In the genomic region with DNA sequence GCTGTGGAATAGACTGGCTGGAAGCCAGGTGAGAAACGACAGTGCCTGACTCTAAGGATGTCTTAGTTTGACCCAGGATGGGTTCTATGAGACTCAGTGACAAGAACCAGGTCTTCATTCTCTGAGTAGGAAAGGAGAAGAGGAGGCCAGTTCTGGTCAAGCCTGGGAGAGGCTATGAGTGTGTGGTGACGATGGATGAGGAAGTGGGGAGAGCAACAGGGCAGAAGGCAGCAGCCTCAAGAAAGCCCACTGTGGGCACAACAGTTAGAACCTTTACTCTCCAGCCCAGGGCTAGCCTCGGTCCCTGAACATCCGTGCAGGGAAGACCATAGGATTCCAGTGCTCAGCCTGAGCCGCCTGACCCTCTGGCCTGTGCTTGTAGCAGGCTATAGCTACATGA, we compare ENCODE assay signal across 31 mouse cellular contexts.
A peak's percentile ranks its signal among the peaks of the same experiment; 100 is the strongest.
DNase-seq lines count a peak whose midpoint lies in the region; ATAC-seq lines count a peak whose summit lies in the region.
"Had no signal": no experiment of that assay in that cellular context is flagged by ENCODE, and none has a peak within 500 bp of the region (broad histone marks: within the 10 kb centered on the region; RNA-seq: fewer than 3 reads in every experiment).

No protein-coding gene starts in this region.

- no peaks in the 10 kb centered on the region for H3K27me3 ChIP-seq in splenic B cell, adult 2 months (ENCODE audit: control insufficient read depth, insufficient read depth, low read length, poor library complexity, severe bottlenecking)
- peaks cover 30% of the 10 kb centered on the region for H3K27me3 ChIP-seq in forebrain, embryonic 11.5 days (ENCODE audit: control insufficient read depth, insufficient read depth, low read length)
- H3K27me3 ChIP-seq: CH12.LX had no signal

- no peak overlapping the region for H3K4me3 ChIP-seq in forebrain, embryonic 11.5 days (ENCODE audit: low read depth, low read length)
- H3K4me3 ChIP-seq: embryonic facial prominence, embryonic 10.5 days; embryonic facial prominence, embryonic 13.5 days; erythroblast, embryonic 14.5 days; forebrain, embryonic 13.5 days; heart, embryonic 13.5 days; hindbrain, embryonic 12.5 days; hindbrain, embryonic 15.5 days had no signal

- peaks cover 16% of the 10 kb centered on the region for H3K4me1 ChIP-seq in forebrain, embryonic 11.5 days (replicated peaks; ENCODE audit: control insufficient read depth, insufficient read depth, low read length)

- no peaks in the 10 kb centered on the region for H3K36me3 ChIP-seq in splenic B cell, adult 2 months (ENCODE audit: control insufficient read depth, insufficient read depth, low read length, poor library complexity, severe bottlenecking)
- H3K36me3 ChIP-seq in forebrain, embryonic 11.5 days (ENCODE audit: control insufficient read depth, insufficient read depth, low read length) = no peaks in the 10 kb centered on the region
- H3K36me3 ChIP-seq: embryonic facial prominence, embryonic 10.5 days; embryonic facial prominence, embryonic 13.5 days; G1E; heart, embryonic 13.5 days; hindbrain, embryonic 12.5 days; hindbrain, embryonic 15.5 days had no signal

- WGBS in forebrain, embryonic 11.5 days = 65% methylated on average over 5 of the region's 5 CpGs

- no peaks in the 10 kb centered on the region; the same call in 1 of the 2 replicates for H3K9me3 ChIP-seq in forebrain, embryonic 11.5 days (ENCODE audit: control insufficient read depth, low read length)
- H3K9me3 ChIP-seq: embryonic facial prominence, embryonic 13.5 days; forebrain, embryonic 13.5 days; heart, embryonic 13.5 days; hindbrain, embryonic 12.5 days; hindbrain, embryonic 15.5 days had no signal

- peak; percentile 83 for ATAC-seq in granulocyte monocyte progenitor cell, adult 5-6 weeks (replicated peaks; ENCODE audit: poor library complexity, severe bottlenecking)
- peak; percentile 74 for ATAC-seq in megakaryocyte progenitor cell, adult 5-6 weeks (replicated peaks; ENCODE audit: poor library complexity)
- no peak for ATAC-seq in forebrain, embryonic 11.5 days (replicated peaks; ENCODE audit: low FRiP score)
- ATAC-seq: forebrain, embryonic 13.5 days; forebrain, embryonic 16.5 days; Patski had no signal

- H3K9ac ChIP-seq in forebrain, embryonic 11.5 days (ENCODE audit: low read length) = no peak overlapping the region
- H3K9ac ChIP-seq: embryonic facial prominence, embryonic 13.5 days; forebrain, embryonic 13.5 days; heart, embryonic 13.5 days; hindbrain, embryonic 12.5 days; hindbrain, embryonic 15.5 days had no signal

- intact Hi-C loops in left cerebral cortex, postnatal 36 days (cut with DNase I) = loop anchor here (5.0 kb wide), 1 partner anchor 148 kb away; the partner anchor contains the start of gene Rybp

- peak; percentile 32 for DNase-seq in A20 (ENCODE audit: low read depth, low spot score)
- DNase-seq in splenic B cell, adult 2 months (ENCODE audit: low read depth, low spot score) = peak; percentile 22
- no peak for DNase-seq in forebrain, embryonic 11.5 days (ENCODE audit: low spot score)
- DNase-seq in left cerebral cortex, postnatal 36 days (ENCODE audit: low spot score in 2 of 2) = no peak
- DNase-seq in retina, postnatal 1 day = no peak
- DNase-seq: adrenal gland, adult 2 months; adrenal gland, postnatal 14 days; B cell, adult 2 months; cerebellum, adult 11 months; cerebellum, adult 2 months; cerebellum, adult 9-11 months; cerebellum, postnatal 25 days; embryo, embryonic 11 days; gastrocnemius, postnatal 10 days; gastrocnemius, postnatal 36 days; heart, adult 11 months; heart, postnatal 14 days; heart, postnatal 4 days had no signal

- no peak overlapping the region for H3K27ac ChIP-seq in forebrain, embryonic 11.5 days (ENCODE audit: low read depth, low read length)
- H3K27ac ChIP-seq: embryonic facial prominence, embryonic 10.5 days; embryonic facial prominence, embryonic 13.5 days; forebrain, embryonic 13.5 days; heart, embryonic 13.5 days; hindbrain, embryonic 12.5 days; hindbrain, embryonic 15.5 days had no signal

- no peak overlapping the region for H3K4me2 ChIP-seq in forebrain, embryonic 11.5 days (ENCODE audit: low read depth, low read length, severe bottlenecking)
- H3K4me2 ChIP-seq: embryonic facial prominence, embryonic 13.5 days; forebrain, embryonic 13.5 days; heart, embryonic 13.5 days; hindbrain, embryonic 12.5 days; hindbrain, embryonic 15.5 days had no signal

Comparison
In these comparisons a context has a peak if more than half of its experiments do, and no peak if none do; other contexts are left out.
1. DNase-seq: peak in A20 (single experiment) and splenic B cell, adult 2 months (single experiment); none in forebrain, embryonic 11.5 days (single experiment), left cerebral cortex, postnatal 36 days (0 of 2) and retina, postnatal 1 day (single experiment).